Mouse (Mus musculus): ENCODE results near the gene Fzd10.

Gene Fzd10

DNA sequence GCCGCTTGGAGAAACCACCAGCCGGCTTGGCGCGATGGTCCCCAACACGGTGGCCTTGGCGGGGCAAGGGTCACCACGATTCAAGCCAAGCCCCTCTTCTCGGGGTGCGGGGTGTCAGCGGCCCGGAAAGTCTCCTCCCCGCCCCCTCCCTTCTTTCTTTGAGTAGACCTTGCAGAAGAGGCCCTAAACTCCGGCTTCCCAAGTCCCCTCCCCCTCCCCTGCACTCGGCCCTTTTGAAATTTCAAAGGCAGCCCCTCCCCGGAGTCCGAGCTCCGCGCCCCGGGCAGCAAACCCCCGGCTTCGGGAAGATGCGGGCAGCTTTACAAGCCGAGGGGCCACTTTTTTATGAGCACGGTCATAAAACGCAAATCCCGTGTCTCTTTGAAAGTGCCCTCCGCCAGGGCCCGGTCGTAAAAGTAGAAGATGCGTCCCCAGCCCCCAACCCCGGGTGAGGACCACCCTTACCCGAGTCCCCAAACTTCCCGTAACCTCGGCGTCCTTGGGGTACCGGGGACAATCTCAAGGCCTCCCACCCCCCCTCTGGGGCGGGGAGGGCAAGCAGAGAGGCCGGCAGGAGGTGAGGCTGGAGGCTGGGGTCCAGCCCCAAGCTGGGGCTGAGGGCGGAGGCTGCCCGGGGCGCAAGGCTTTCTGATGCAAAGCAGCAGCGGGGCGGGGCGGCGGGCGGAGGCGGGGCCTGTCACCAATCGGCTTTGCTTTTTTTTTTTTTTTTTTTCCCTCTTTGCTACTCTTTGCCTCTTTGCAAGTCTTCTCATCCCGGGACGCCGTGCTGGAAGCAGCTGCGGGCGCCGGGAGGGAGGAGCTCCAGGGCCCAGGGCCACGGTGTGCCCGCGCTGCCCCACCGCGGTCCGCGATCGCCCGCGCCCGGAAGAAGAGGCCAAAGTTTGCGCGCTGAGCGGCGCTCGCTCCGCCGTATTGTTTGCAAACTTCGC is at the start of gene Fzd10:
Gene Fzd10 (plus strand): TSS at position 773 of the 950 bp plus-strand sequence.
- DNase-seq (ENCODE audit: low spot score in 2 of 2), result peak in 1 of 2 experiments; percentile 46

DNA sequence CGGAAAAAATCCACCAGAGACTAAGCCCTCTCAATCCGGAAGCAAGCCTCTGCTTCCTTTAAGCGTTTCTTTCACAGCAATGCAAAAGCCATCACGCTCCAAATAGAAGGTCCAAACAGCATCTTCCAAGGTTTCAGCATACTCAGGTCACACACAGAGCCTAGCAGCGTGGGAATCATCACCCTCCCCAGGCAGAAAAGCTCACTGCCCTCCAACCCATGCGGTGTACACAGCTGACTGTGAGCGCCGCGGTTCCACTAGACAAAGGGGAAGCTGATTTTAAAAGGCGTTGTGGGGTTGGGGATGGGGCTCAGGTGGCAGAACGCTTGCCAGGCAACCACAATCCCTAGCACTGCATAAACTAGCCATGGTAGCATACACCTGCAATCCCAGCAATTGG is 49.2 kb upstream of the Fzd10 start:
- no peak for DNase-seq (ENCODE audit: low spot score in 2 of 2)

DNA sequence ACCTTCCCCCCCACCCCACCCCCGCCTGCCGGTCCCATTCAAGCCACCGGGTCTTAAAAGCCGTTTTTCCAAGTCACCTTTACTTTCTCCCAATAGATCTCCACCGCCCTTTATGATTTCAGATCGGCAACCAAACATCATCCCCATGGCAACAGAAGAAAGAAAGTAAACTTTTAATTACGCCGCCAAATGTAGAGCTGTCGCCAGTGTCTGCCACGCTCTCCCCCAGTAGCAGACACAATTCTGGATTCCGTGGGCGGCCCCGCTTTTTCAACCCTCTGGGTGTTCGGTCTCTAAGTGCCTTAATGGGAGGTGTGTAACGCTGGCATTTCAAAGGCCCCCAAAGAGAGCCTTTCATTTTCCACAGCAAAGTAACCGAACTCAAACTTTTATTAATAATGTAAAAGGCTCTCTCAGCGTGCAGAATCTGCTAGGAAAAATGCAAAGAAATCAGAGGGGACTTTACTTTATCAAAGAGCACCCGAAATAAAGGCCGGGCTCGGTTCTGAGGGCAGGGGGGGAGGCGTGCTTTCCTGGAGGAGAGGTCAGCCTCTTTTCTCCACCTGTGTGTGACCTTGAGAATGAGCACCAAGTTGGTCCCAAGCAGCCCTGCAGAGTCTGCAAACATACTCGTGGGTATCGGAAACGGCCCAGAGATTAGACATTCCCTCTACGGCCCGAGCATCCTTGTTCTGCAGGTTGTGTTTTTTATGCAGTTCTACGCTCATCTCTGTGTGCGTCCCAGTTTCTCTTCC is 48.3 kb upstream of the Fzd10 start:
- DNase-seq (ENCODE audit: low spot score in 2 of 2), result no peak

DNA sequence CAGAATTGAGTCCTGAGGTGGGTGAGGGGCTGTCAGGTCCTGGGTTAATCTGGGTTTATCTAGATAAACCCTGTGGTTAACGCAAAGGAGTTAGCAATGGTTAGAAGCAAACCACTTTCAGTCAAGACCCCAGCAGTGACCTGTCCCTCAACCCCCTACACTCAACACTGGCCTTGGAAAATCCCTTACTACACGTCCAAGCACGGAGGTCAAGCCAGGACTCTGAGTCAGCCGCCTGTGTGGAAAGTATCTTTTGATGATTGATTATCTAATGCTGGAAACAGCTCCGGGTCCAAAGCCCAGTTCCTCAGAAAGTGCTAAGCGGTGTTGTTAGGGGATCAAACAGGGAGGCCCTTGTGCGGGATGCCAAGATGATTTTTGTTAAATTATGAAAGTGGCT is 42.5 kb upstream of the Fzd10 start:
- no peak for DNase-seq (ENCODE audit: low spot score in 2 of 2)

DNA sequence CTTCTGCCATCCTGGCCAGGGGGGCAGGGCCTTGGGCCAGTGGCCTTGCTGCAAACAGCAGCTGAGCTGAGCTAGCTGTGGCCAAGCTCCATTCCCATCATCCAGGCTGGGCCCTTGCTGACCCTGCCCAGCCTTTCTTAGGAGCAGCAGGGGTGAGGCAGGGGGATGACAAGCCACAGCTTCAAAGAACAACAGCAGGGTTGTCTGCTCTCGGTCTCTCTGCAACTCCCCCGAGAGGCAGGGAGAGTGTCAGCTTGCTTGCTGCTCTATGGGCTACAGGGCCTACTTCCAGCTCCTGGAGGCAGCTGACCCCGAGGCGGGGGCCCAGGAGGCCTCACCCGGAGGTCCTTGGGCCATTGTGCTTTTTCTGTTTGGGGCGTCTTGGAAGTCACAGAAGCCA is 33.3 kb upstream of the Fzd10 start:
- no peak for DNase-seq (ENCODE audit: low spot score in 2 of 2)

DNA sequence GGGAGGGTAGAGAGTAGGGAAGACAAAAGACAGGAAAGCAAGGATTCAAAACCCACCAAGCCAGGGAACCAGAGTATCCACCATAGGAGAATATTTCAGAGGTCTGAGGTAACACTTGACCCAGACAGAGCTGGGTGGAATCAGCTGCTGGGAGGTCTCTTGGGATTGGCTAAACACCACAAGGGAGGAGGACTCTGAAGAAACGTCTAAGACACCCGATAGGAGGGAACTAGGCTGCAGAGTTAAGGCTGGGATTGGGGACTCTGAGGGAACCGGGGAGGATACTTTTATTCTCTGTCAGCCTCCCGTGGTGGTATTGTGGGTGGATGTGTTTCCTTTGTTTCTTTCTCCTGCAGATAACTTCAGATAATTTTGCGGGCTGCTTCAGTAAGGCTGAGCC is 31.7 kb upstream of the Fzd10 start:
- no peak for DNase-seq (ENCODE audit: low spot score in 2 of 2)

DNA sequence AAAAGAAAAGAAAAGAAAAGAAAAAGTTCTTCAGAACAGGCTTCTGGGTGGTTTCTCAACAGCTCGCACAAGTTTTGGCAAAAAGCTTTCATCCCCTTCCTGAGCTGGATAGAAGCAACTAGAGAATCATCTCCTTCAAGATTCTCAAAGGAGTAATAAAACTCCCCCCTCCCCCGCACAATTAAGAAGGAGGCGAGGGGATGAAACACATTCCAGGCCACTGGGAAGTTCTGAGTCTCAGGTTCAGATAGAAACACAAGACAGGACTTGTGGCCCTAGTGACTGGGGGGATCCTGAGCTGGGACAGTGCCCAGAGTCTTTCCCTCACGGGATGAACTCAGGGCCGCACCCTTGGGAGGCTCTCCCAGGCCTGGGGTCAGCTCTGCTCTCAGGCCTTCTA is 30.6 kb upstream of the Fzd10 start:
- DNase-seq (ENCODE audit: low spot score in 2 of 2), result no peak

DNA sequence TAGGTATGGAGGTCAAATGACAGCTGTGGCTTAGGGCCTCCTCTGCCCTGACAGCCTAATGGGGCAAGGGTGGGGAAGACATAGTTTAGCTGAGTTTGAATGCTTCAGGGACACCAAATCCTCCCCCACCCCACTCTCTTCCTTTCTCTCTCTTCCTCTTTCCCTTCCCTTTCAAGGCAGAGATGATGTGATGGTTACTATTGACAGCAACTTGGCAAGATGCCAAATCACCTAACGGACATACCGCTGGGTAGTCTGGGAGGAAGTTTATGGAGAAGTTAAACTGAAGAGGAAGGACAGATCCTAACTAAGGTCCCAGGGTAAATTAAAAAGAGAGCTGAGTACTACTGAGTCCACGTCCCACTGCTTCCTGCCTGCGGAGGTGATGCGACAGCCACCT is 29.8 kb upstream of the Fzd10 start:
- DNase-seq (ENCODE audit: low spot score in 2 of 2), result no peak

DNA sequence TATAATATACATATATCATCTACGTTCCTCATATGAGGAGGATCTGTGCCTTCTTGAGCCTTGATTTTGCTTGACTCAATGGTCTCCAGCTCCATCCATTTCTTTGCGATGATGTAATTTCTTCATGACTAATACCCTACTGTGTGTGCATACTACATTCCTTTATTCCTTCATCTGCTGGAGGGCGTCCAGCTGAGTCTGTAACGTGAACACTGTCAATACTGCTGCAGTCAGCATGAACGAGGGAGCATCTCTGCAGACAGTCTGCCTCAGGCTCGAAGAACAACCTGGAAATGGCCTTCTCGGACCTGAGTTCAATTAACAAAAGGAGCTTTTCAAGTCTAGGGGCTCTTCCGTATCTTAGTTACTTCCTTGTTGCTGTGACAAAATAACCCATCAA is 28.9 kb upstream of the Fzd10 start:
- DNase-seq (ENCODE audit: low spot score in 2 of 2), result no peak

DNA sequence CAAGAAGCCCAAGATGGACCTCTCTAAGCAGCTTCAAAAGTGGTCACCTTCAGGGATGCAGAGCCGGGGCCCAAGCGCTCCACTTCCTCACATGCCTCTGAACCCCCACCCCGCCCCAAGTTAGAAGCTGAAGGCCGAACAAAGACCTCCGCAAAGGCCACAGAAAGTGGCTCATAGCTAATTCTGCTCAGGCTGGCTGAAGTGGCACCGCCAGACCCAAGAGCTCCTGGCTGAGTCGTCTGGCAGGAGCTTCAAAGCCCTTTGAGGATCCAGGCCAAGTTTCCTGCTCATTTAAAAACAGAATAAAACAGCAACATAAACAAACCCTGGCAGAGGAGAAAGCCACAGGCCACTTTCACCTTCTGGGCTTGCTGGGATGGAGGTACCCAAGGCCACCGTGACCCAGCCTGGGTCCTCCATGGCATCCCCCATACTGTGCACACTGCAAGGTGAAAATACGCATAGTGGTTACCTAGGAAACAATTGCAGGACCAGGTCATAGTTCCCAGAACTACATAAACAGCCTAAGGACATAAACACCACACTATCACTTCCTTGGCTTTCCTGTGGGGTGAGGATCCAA is 24.6 kb upstream of the Fzd10 start:
- DNase-seq (ENCODE audit: low spot score in 2 of 2), result peak; percentile 33 to 44

DNA sequence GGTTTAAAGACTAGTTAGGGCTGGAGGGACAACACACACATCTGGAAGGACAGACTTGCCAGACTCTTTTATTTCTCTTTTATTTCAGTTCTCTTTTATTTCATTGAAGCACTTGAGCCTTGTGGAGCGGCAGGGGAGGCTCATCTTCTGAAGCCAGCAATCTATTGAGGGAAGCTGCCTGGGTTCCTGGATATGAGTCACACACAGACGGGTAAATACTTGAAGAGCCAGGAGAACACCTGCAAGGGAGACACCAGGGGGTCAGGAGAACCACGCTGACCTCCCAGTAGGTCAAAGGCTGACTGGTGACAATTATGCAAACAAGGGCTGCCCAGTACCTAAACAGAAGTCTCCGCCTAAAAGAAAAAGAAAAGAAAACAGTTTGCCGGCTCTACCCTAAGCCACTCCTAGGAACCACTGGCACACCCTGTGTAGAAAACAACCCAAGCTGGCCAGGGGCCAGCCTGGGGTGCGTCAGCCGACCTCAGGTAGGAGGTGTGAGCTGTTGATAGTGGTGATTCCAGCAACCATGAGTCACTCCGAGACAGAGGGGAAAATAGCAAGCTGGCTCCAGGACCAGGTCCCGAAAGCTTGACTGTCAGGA is 21.5 kb upstream of the Fzd10 start:
- DNase-seq (ENCODE audit: low spot score in 2 of 2), result no peak

DNA sequence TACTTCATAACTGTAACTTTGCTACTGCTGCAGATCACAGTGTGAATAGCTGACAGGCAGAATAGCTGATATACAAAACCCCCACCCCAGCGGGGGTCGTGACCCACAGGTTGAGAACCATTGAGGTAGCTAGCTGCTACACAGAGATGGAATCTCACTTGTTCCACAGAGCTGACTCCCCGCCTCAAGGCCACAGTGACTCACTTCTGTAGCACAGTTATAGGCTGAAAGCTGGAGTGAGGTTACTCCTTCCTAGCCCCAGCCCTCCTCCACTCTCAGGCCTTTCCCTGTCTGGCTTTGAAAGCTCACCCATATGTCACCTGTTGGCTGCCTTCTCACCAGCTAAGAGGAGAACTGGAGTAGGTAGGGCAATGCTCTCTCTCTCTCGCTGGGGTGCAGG is 19.7 kb upstream of the Fzd10 start:
- no peak for DNase-seq (ENCODE audit: low spot score in 2 of 2)

DNA sequence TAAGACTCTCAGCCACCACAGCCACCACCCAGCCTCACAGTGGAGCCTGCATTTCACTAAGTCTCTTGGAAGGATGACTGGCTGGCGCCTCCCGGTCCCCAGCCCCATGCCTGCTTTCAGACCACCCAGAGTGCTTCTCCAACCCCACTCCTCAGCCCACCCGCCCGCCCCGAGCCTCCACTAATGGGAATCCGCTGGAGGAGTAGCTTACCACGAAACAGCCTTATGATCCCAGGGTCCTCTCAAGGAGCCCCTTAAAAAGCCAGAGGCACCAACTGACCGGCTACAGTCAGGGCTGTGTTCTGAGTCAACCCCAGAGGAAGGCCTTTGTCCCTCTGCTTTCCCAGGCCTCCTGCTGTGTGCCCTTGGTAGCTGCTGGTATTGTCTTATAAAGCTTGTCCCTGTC is 19.1 kb upstream of the Fzd10 start:
- no peak for DNase-seq (ENCODE audit: low spot score in 2 of 2)

DNA sequence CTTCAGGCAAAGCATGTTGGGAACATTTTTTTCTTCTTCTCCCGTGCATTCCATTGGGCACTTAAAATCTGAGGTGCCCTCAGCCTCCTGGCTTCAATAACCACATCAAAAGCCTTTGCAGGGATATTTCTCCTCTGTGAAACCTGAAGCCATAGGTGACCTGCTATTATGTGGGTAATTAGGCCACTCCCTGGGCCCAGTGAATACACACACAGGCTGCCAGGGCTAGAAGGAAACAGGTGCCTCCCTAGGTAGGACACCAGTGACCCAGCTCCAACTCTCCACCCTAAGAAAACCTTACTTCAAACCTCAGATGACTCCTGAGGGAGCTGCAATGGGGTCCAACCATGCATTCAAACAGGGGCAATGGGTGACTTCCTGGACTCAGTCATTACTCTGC is 11.4 kb upstream of the Fzd10 start:
- DNase-seq (ENCODE audit: low spot score in 2 of 2), result no peak

DNA sequence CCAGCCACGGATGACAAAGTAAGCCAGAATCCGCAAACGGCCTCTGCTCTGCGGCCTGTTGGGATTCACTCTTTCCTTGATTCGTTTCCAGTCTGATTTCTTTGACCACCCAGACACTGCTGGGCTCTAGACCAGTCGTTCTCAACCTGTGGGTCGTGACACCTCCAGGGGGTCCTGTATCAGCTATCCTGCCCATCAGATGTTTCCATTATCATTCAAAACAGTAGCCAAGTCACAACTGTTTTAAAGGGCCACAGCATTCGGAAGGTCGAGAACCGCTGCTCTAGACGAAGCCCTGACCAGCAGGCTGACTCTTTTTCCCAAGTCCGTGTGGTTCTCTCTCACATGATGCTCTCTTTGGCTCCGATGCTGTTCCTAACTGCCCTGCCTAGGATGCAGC is 7.2 kb upstream of the Fzd10 start:
- DNase-seq (ENCODE audit: low spot score in 2 of 2), result no peak

DNA sequence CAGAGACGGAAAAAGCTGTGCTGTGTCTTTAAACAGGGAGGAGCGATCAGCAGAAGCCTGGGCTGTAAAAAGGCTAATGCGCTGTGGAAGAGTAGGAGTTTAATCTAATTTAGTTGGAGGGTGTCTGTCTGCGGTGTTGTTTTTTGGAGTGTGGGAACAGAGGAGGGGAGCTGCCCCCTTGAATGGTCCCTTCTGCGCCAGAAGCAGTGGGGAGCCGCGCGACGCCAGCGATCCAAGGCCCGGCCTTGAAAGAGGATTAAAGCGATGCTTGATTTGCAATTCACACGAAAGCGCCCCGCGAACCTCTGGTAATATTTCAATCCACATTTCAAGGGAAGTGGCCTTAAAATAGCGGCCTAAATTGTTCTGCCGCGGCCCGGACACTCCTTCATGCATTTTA is 3.8 kb upstream of the Fzd10 start:
- no peak for DNase-seq (ENCODE audit: low spot score in 2 of 2)

DNA sequence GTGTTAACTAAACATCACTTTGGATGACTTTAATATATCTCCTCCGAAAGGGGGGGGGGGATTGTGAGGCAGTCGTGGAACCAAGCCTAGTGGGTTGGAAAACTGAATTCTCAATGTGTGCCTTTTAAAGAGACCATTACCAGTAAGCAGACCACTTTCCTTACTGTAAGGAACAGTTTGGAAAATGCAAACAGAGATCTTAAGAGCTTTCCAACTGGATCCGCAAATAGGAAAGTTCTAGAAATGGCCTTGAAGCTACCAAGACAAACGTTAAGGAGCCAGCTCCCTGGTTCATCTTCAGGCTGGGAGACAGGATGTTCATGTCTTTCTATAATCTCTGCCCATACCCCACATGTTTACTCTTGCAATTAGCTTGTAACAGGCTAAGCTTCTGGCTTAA is 3.3 kb upstream of the Fzd10 start:
- DNase-seq (ENCODE audit: low spot score in 2 of 2), result no peak

DNA sequence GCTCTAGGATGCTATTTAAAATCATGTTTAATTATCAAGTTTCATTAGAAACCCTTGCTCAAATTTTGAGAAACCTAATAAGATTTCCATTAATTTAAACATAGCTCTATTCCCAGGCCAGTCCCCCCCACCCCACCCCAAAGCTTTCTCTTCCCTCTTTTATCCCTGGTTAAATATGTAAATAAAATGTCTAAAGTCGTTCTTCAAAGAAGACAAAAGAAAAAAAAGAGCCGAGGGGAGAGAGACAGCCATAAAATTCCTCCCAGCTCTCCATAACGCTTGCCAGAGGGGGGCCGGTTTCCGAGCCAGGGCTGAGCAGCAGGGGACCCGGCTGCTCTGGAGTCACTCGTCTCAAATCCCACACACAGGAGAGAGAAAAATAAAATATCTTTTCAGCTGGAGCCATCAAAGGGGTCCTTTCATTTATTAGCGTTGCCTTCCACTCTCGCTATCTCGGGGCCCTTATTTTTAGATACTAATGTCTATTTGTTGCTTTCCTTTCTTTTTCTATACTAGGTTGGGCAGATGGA is 2.4 kb upstream of the Fzd10 start:
- no peak for DNase-seq (ENCODE audit: low spot score in 2 of 2)

DNA sequence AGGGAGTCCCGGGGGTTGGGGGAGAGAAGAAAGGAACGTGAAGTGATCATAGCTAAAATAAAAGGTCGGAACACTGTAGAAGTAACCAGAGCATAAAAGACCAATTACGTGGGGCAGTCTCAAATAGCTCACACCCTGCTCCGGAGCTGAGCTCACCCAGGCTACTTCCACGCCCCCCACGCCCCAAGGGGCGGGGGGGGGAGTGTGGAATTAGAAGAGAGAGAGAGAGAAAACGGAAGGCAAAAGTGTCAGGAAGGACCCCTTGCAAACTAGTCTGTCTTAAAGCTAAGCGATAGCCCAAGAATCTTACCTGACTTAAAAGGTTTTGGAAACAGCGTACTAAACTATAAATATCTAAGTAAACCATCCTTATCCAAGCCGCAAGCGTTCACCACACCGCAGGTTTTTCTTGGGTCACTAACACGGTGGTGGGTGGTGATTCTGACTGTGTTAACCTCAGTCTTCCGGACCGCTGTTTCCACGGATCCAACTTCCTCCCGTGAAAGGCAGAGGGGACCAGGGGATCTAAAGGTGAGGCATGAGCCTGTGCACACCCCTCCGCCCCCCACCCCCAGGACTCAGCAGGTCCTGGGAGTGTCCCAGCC is 1.8 kb upstream of the Fzd10 start:
- DNase-seq (ENCODE audit: low spot score in 2 of 2), result no peak

DNA sequence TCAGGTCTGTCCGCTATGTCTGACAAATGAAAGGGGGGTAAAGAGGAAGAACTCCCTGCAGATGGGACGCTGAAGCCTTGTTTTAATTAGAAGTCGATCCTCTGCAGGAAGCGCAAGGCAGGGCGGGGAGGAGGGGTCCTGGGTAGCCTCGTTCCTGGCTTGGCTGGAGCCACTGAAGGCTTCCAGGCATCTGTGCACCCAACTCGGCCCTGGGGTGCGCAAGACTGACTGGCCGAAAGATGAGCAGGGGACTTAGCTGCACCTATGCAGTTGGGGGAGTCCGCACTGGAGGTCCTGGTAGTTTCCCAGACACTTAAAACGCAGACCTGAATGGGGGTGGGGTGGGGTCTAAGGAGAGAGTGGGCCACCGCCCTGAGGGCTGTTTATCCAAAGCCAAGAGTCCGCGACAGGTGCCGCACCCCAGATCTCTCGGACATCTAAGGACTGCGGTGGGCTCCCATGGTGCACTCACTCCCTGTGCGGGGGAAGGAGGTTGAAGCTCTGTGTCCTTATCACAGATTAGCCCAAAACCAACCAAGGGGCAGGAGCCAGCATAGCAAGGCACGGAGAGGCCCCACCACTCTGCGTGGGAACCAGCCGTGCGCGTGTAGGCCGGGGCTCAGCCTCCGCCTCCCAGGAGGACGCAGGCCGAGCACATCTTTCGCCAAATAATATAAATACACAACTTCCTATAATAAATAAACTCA is 1.1 kb upstream of the Fzd10 start:
- no peak for DNase-seq (ENCODE audit: low spot score in 2 of 2)

Data from frontal cortex, postnatal 10 days (tissue).